Mouse (Mus musculus) limb, embryonic 10.5 days (tissue): ENCODE results near the gene Pafah1b2. TPM values are rescaled to one million over a fixed set of nuclear protein-coding genes. Genes with fewer than 3 reads are reported as not detected.
A peak's percentile ranks its signal among the peaks of the same experiment; 100 is the strongest.

ENCODE experiments used
- DNase-seq: peaks from one replicate; pipeline ENCODE4 v3.0.0-alpha.2; 2017; ENCODE audit warnings: low spot score
- H3K27ac ChIP-seq: fragments of 300-500 bp; sonication (generic); 2 replicates; pipeline ENCODE4 v1.5.1; 2016; ENCODE audit warnings: mild to moderate bottlenecking
- H3K27me3 ChIP-seq: fragments of 300-500 bp; sonication (generic); 2 replicates; pipeline ENCODE4 v1.6.1; 2016; ENCODE audit warnings: low read depth, mild to moderate bottlenecking; ENCODE audit not compliant: poor library complexity, severe bottlenecking
- H3K36me3 ChIP-seq: fragments of 300-500 bp; sonication (generic); 2 replicates; pipeline ENCODE4 v1.6.1; 2016; ENCODE audit warnings: mild to moderate bottlenecking, moderate library complexity
- H3K4me1 ChIP-seq: fragments of 300-500 bp; sonication (generic); 2 replicates; pipeline ENCODE4 v1.6.1; 2016
- H3K4me3 ChIP-seq: fragments of 300-500 bp; sonication (generic); 2 replicates; pipeline ENCODE4 v1.5.1; 2016; ENCODE audit warnings: mild to moderate bottlenecking, moderate library complexity
- H3K9me3 ChIP-seq: fragments of 300-500 bp; sonication (generic); replicated peaks from 2 replicates; pipeline ENCODE4 v1.6.1; 2016; ENCODE audit warnings: mild to moderate bottlenecking
- WGBS: fragments of 180-500 bp; shearing (Covaris S2); methylation state at CpG from one replicate; pipeline ENCODE4 v1.1.7; 2016; 5-methylcytosine and 5-hydroxymethylcytosine counted together
- polyA plus RNA-seq: library from polyadenylated mRNA; unstranded; fragments of >200 nt; fragmentation: Nextera tagmentation; extraction: Ambion mirVana; gene quantifications from 2 replicates; pipeline ENCODE4 v1.2.1, GENCODE M21; 2016

Gene Pafah1b2
- polyA plus RNA-seq, 1 experiment from 2014 or later: 265 TPM

- no peak for DNase-seq
- Histone ChIP-seq H3K27ac (no peak overlapping the region), H3K36me3 (peaks cover 95% of the 10 kb centered on the region), H3K4me3 (no peak overlapping the region), H3K27me3 (no peaks in the 10 kb centered on the region), H3K4me1 (0 out of 2 replicates have a peak, but pooled peaks cover 3% of the 10 kb centered on the region), H3K9me3 (no peaks in the 10 kb centered on the region)
- WGBS: 88% methylated on average over 16 of the region's 16 CpGs
Observed at GRCm38 (mm10) chr9:45942464-45942863, 70.0 kb downstream of the Pafah1b2 start.

- Histone ChIP-seq H3K27ac (no peak overlapping the region), H3K36me3 (peaks cover 84% of the 10 kb centered on the region), H3K4me1 (0 out of 2 replicates have a peak, but pooled peaks cover 3% of the 10 kb centered on the region), H3K9me3 (no peaks in the 10 kb centered on the region), H3K4me3 (no peak overlapping the region), H3K27me3 (peaks cover 5% of the 10 kb centered on the region)
- DNase-seq: no peak
- 50% methylated on average over 18 of the region's 18 CpGs for WGBS
Observed at GRCm38 (mm10) chr9:45941329-45941888, 71.1 kb downstream of the Pafah1b2 start.

GRCm38 (mm10) chr9:45939794-45940193 lies 72.7 kb downstream of the Pafah1b2 start:
- WGBS: 93% methylated on average over 6 of the region's 6 CpGs
- H3K27ac ChIP-seq: no peak overlapping the region
- H3K27me3 ChIP-seq: peaks cover 20% of the 10 kb centered on the region
- DNase-seq: no peak
- H3K4me3 ChIP-seq: no peak overlapping the region
- peaks cover 12% of the 10 kb centered on the region for H3K4me1 ChIP-seq
- H3K9me3 ChIP-seq: no peaks in the 10 kb centered on the region
- H3K36me3 ChIP-seq: peaks cover 68% of the 10 kb centered on the region

DNA sequence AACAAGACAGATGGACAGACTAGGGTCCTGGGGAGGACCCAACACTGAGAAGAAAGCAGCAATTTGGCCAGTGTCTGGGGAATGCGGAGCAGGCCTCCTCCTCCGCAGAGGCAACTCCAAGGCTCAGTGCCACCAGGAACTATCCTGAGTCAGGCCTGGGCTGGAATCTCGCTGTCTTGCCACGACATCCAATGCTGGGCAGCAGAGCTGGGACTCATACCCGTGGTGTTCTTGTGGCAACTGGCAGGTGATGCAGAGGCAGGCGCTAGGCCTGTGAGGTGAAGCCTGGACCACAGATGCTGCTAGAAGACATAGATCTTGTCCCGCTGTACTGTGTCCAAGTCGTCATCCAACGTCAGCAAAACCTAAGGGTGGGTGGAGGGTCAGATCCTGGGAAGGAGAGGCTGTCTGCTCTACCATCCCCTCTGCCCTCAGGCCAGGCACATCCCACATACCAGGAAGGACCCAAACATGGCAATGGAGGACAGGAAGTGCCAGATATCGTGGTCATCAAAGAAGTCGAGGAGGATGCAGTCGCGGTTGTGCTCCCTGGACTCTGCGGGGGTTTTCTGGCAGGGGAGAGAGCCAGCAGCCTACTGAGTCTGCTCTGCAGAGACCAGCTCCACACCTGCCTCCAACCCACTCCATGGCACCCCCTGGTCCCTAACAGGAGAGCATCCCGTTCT lies 73.4 kb downstream of the Pafah1b2 start:
- 86% methylated on average over 15 of the region's 15 CpGs for WGBS
- Histone ChIP-seq H3K9me3 (no peaks in the 10 kb centered on the region), H3K27me3 (peaks cover 22% of the 10 kb centered on the region), H3K4me3 (no peak overlapping the region), H3K27ac (no peak overlapping the region), H3K4me1 (peaks cover 9% of the 10 kb centered on the region), H3K36me3 (peaks cover 61% of the 10 kb centered on the region)
- no peak for DNase-seq

- peaks cover 22% of the 10 kb centered on the region for H3K27me3 ChIP-seq
- no peaks in the 10 kb centered on the region for H3K9me3 ChIP-seq
- peaks cover 51% of the 10 kb centered on the region for H3K36me3 ChIP-seq
- H3K4me1 ChIP-seq: peaks cover 9% of the 10 kb centered on the region
- H3K4me3 ChIP-seq: no peak overlapping the region
- H3K27ac ChIP-seq: no peak overlapping the region
- WGBS: 91% methylated on average over 8 of the region's 8 CpGs
- no peak for DNase-seq
Observed at GRCm38 (mm10) chr9:45938088-45938487, 74.4 kb downstream of the Pafah1b2 start.

- H3K27ac ChIP-seq: no peak overlapping the region
- no peak overlapping the region for H3K4me3 ChIP-seq
- H3K4me1 ChIP-seq: peaks cover 9% of the 10 kb centered on the region
- H3K9me3 ChIP-seq: no peaks in the 10 kb centered on the region
- peak; percentile 57 for DNase-seq
- WGBS: 25% methylated on average over 3 of the region's 3 CpGs
- peaks cover 42% of the 10 kb centered on the region for H3K36me3 ChIP-seq
- H3K27me3 ChIP-seq: peaks cover 22% of the 10 kb centered on the region
Observed at GRCm38 (mm10) chr9:45936883-45937282, 75.6 kb downstream of the Pafah1b2 start.

GRCm38 (mm10) chr9:45935628-45936210 lies 76.8 kb downstream of the Pafah1b2 start, which contains the start of gene Tagln:
Tagln (minus strand) TSS chr9:45936058.
- peak; percentile 48 for DNase-seq
- Histone ChIP-seq H3K4me1 (peaks cover 9% of the 10 kb centered on the region), H3K27ac (0 out of 2 replicates have a peak within 1 kb of the TSS, but pooled peaks have one; percentile 56), H3K4me3 (peak within 1 kb of the TSS; percentile 39), H3K9me3 (no peaks in the 10 kb centered on the region), H3K36me3 (peaks cover 37% of the 10 kb centered on the region), H3K27me3 (peaks cover 22% of the 10 kb centered on the region)
- WGBS: 7% methylated on average over 21 of the region's 21 CpGs

- Histone ChIP-seq H3K4me1 (peaks cover 9% of the 10 kb centered on the region), H3K27ac (no peak overlapping the region), H3K4me3 (no peak overlapping the region), H3K36me3 (peaks cover 40% of the 10 kb centered on the region), H3K9me3 (no peaks in the 10 kb centered on the region), H3K27me3 (peaks cover 22% of the 10 kb centered on the region)
- WGBS: 87% methylated on average over 11 of the region's 11 CpGs
- no peak for DNase-seq
Observed at GRCm38 (mm10) chr9:45932571-45933415, 79.7 kb downstream of the Pafah1b2 start.

GRCm38 (mm10) chr9:45931958-45932357 lies 80.5 kb downstream of the Pafah1b2 start:
- no peak overlapping the region for H3K27ac ChIP-seq
- 75% methylated on average over 1 of the region's 1 CpGs for WGBS
- no peak overlapping the region for H3K4me3 ChIP-seq
- no peaks in the 10 kb centered on the region for H3K9me3 ChIP-seq
- peaks cover 22% of the 10 kb centered on the region for H3K27me3 ChIP-seq
- DNase-seq: no peak
- H3K4me1 ChIP-seq: peaks cover 9% of the 10 kb centered on the region
- H3K36me3 ChIP-seq: peaks cover 46% of the 10 kb centered on the region

- DNase-seq: no peak
- Histone ChIP-seq H3K4me3 (no peak overlapping the region), H3K27ac (no peak overlapping the region), H3K4me1 (no peaks in the 10 kb centered on the region), H3K36me3 (peaks cover 62% of the 10 kb centered on the region), H3K27me3 (no peaks in the 10 kb centered on the region), H3K9me3 (no peaks in the 10 kb centered on the region)
- 86% methylated on average over 5 of the region's 5 CpGs for WGBS
Observed at GRCm38 (mm10) chr9:45929285-45929684, 83.2 kb downstream of the Pafah1b2 start.

DNA sequence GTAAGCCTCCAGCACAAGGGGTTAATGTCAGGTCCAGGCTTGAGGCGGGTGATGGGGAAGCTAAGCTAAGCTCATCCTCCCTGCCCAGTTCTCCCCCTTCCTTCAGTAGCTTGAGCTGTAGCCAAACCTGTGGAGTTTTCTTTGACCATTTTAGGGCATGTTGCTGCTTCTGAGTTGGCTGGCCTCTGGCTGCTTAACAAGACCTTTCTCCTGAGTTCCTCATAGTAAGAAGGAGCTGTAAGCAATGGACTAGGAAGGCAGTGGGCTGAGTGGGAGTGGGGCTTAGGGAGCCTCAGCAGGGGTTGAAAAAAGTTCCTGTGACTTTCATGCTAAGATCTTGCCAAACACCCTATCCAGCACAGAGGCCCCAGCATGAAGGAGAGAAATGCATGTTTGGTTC lies 92.6 kb downstream of the Pafah1b2 start:
- Histone ChIP-seq H3K4me3 (no peak overlapping the region), H3K36me3 (peaks cover 79% of the 10 kb centered on the region), H3K27me3 (no peaks in the 10 kb centered on the region), H3K9me3 (no peaks in the 10 kb centered on the region), H3K27ac (no peak overlapping the region), H3K4me1 (no peaks in the 10 kb centered on the region)
- 74% methylated on average over 1 of the region's 1 CpGs for WGBS
- DNase-seq: no peak

- DNase-seq: no peak
- Histone ChIP-seq H3K4me3 (no peak overlapping the region), H3K27me3 (no peaks in the 10 kb centered on the region), H3K9me3 (no peaks in the 10 kb centered on the region), H3K27ac (no peak overlapping the region), H3K36me3 (peaks cover 93% of the 10 kb centered on the region), H3K4me1 (no peaks in the 10 kb centered on the region)
- WGBS: 91% methylated on average over 5 of the region's 5 CpGs
Observed at GRCm38 (mm10) chr9:45917041-45917934, 95.2 kb downstream of the Pafah1b2 start.
